Mouse (Mus musculus) heart, adult 11 months (tissue): ENCODE measurements around the gene Scn5a.
A peak's percentile ranks its signal among the peaks of the same experiment; 100 is the strongest.

Experiments
- DNase-seq: peaks from one replicate; pipeline ENCODE4 v3.0.0; 2022

Gene Scn5a

DNA sequence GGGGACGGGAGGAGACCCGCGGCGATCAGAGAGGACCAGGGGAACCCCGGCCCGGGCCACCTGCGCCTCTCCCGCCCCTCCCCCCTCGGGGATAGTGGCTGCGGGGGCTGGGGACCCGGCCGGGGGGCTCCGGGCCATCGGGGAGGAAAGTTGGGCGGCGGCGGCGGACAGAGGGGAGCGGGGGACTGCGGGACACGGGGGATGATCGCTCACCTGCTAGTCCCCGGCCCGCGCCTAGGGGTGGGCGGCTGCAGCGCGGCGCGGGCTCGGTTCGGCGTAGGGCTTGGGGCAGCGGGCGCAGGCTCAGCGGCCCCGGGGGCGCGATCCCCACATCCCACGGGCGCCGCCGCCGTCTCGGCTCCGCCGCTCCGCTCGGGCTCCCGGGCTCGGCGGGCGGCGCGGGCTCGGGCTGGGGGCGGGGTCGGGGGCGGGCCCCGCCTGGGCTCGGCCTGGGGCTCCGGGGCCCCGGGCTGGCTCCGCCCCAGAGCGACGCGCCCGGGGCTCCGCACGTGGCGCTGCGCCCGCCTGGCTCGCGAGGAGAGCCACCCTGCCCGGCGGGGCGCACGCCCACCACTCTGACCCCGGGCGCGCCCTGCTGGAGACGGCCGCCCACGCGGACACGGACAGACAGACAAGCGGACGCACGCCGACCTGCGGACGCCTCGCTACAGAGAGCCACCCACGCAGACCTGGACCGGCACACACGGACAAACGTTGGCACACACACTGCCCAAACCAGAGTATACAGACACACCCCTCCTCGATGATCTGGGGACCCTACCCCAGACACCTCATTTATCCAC, at the start of gene Scn5a:
TSS of gene Scn5a (minus strand) at position 381 of the 803 bp plus-strand sequence.
- peak; percentile 95 for DNase-seq

DNA sequence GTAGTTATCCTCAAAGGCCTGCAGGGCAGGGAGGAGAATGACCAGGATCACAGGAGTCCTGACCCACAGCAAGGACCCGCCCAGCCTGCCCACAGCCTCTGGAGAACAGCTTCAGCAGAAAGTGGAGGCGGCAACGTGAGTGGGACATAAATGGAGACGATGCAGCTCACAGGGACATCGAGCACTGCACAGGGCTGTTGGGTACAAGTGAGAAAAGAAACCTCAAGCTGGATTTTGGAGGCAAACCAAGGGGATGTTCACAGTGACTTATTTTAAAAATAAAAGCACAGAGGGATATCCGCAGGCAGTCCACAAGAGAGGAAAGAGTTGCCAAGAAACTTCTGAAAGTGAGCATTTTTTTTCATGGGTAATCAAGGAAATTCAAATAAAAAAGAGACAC, 48.4 kb upstream of the Scn5a start:
- DNase-seq, result no peak

DNA sequence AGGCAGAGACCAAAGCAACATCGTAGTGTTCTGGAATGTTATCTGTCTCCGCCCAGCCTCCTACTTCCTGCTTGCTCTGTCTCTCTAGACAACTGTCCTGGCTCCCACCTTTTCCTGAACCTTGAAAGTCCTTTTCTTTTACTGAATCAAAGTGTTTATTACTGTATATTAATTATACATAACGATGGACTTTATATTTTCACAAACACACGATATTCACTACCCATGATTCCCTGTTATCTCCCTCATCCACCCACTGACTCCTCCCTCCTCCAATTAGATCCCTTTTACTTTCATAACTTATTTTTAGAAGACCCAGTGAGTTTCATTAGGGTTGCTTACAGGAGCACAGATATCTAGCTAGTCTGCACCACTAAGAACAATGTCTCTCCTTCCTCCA, 45.3 kb upstream of the Scn5a start:
- no peak for DNase-seq

DNA sequence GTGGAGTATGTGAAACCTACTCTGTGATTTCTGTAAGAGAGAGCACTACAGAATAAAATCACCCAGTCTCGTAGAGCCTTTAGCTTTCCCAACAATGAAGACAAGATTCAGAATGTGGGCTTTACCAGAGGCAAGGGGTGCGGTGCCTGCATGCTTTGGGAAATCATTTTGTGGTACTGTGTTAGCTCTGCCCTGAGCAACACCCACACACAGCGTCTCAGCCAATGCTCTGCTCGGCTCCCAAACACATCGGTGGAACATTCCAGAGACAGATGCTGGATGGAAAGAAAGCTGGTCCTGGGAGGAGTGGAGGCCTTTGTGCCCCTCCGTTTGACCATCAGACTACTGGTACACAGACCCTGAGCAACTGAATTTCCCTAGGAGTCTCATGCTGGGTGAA, 36.0 kb upstream of the Scn5a start:
- no peak for DNase-seq

DNA sequence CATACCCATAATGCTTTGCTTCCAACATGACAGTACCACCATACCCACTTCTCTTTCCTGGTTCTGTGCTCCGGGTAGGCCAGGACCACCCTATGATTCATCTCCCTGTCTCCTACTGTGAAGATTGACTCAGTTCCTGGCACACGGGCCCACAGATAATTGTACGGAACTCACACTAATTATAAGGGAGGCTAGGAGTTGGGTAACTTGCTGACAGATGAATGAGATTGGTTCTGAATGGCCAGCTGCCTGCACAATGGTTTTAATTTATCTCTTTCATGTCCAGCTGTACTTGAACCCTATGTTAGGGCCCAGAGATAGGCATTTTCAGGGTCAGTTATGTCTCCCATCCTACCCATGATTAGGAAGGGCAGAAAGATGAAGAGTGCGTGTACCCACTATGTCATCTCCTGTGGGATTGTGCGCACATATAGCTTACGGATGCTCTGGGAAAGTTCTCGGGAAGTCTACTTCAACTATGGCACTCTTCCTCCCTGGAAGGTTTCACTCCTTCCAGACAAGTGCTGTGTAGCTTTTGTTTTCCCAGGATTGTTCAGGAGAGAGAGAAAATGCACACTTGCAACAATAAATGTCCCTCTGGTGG, 31.8 kb upstream of the Scn5a start:
- DNase-seq, result no peak

DNA sequence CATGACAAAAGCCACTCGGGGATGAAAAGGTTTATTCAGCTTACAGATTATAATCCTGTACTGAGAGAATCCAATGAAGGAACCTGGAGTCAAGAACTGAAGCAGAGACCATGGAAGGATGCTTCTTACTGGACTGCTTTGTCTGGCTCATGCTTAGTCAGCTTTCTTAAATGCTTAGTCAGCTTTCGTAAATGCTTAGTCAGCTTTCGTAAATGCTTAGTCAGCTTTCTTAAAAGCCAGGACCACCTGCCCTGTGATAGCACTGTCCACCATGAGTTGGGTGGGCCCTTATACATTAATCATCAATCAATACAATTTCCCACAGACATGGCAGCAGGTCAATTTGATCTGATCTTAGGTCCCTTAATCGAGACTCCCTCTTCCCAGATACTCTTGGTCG, 28.1 kb upstream of the Scn5a start:
- no peak for DNase-seq

DNA sequence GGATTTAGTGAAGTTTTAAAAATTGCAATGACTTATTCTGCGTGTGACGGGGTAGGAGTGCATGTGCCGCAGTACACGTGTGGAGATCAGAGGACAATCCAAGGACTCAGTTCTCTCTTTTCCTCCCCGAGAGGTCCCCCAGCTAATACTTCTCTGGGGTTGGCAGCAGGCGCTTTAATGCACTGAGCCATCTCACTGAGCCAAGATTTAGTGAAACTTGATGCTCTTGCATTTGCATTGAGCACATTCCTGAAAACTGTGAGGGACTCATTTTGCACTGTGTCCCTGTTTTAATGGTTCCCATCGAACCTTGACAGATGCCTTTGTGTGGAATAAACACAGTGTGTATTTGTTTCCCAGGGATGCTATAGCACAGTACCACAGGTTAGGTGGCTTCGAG, 25.8 kb upstream of the Scn5a start:
- no peak for DNase-seq

DNA sequence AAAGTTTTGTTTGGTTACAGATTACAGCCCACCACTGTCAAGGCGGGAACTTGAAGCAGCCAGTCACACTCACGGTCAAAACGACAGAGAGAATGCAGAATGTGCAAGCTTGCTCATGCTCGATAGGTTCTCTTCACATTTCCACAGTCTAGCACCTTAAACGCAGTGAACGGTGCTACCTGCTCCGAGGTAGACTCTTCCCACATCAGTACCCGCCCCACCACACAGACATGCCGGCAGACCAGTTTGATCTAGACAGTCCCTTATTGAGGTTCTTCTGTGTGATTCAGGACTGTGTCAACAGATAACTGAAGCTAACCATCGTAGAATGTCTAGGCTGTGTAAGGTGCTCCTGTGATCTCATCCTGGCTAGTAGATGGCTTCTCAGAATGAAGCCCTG, 19.7 kb upstream of the Scn5a start:
- DNase-seq, result peak; percentile 86

DNA sequence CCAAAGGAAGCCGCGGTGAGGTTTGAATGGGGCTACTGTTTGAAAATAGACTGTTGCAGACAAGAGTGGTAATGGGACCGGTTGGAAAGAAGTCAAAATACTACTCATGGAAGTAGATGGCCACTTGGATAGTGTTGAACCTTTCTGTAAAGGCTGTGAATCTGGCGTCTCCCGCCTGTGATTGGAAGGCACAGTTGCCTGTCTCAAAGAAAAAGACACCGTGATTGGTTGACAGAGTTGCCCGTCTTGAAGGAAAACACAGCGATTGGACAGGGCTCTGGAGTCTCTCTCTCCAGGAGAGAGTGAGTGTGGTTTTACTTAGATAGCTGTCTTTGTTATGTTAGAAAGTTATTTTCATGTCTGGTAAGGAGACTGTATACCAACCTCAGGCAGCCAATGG, 18.5 kb upstream of the Scn5a start:
- no peak for DNase-seq

DNA sequence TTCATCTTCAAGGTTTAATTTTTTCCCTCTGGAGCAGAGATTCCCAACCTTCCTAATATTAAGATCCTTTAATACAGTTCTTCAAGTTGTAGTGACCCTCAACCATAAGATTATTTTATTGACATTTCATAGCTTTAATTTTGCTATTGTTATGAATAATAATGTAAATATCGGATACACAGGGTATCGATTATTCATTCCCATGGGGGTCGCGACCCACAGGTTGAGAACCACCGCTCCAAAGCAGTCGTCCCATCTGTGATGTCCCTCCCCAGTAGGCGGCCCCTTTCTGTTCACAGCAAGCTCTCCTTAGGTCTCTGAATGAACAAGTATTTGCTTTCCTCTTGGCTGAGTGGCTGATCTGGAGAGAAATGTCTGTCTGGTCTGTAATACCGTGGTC, 10.8 kb upstream of the Scn5a start:
- DNase-seq, result no peak

DNA sequence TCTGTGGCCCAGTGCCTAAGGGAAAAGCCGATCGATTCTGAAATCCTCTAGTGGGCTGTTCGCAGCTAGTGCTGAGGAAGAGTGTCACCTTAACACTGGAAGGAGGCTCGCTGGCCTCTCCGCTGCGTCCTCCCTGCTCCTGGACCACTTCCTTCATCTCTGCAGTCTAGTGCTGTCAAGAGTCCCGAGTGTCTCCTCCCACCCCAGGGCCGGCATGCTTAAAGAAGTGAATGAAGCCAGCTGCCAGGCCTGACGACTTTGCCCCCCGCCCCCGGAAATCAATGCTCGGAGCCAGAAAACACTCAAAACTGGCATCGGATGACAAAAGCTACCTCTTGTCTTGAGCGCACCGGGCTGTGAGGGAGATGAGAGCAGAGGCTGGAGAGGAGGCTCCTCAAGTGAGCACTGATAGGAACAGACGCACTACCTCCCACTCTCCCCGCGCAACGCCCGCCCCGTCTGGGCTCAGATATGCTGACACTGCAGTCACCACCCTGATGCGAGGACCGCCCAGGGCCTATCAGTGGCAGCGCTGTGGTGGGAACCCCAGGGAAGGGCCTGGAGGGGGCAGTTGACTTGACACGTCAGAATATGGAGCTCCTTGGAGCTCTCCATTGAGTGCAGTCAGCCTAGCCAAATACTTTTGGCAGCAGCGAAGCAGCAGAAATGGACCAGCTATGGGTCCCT, 10.1 kb upstream of the Scn5a start:
- no peak for DNase-seq

DNA sequence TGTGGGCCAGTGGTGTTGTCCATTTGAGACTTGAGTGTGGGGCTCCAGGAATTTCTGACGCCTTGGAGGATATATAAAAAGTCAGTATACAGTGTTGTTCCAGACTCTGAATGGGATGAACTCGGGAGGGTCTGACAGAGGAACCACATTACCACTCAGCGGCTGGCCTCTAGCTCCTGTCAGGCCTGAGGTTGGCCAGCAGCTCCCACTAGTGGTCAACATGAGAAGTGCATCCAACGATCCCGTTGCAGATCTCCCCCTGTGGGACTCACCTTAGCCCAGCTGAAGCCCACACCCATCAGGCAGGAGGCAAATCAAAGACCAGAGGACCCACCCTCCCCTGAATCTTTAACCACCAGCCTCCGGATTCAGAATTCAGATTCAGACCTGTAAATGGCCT, 1.9 kb upstream of the Scn5a start:
- DNase-seq, result peak; percentile 94

DNA sequence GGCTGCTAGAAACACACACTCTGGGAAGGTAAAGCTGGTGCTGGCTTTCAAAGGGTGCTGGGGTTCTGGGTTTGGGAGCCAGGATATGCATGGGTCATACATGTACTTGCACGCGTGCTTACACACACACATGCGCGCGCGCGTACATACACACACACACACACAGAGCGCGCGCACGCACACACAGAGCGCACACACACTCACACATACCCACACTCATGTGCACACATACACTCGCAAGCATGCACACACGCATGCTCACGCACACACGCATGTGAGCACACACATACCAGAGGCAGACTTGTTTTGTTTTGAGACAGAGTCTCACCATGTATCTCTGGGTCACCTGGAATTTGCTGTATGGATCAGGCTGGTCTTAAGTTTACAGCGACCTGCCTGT, 1.4 kb upstream of the Scn5a start:
- peak; percentile 86 for DNase-seq

DNA sequence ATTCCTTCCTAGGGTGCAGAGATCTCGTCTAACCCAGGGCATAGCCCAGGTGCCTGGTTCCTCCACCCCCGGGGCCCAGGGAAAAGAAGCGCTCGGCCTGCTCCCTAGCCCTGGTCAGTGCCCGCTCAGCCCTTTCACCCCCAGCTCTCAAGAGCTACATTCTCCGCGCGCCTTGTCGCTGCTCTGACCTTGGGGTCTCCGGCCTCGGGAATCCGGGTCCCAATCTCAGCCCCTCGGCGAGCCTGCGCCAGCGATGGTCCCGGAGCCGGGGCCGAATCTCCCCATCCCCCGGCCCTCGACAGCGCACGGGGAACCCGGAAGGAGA, 543 bp downstream of the Scn5a start:
- DNase-seq, result peak; percentile 90

DNA sequence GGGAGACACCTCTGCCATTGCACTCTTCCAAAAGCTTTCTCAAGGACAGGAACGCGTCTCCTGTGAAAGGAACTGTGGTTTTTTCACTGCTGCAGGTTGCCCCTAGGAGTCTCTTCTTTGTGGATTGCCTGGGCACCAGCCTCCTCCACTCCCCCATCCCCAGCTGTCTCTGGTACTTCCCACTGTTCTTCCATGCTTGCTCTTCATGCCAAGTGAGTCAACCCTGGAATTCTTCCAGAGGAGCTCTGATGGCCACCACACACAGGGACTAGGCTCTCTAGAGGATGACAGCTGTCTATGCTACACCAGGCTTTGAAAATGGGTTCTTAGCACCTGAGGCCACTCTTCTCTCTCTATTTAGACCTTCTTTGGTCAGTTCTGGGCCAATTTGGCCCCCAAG, 1.8 kb downstream of the Scn5a start:
- peak; percentile 93 for DNase-seq

DNA sequence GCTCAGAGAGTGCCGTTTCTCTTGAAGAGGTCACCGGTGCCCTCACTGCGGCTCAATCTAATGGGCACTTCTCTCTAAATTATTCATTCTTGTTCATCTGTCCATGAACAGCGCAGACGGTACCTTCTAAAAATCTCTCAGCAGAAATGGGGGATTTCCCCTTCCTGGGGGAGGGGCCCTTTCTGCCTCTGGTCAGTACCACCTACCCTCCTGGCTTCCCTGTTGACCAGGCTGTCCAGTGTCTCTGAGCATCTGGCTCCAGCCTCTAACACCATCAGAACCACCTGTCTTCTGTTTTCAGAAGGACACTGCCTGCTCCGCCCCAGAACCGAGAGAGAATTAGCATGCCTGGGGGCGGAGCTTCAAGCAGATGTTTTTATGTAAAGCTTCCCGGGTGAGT, 3.1 kb downstream of the Scn5a start:
- DNase-seq, result no peak

DNA sequence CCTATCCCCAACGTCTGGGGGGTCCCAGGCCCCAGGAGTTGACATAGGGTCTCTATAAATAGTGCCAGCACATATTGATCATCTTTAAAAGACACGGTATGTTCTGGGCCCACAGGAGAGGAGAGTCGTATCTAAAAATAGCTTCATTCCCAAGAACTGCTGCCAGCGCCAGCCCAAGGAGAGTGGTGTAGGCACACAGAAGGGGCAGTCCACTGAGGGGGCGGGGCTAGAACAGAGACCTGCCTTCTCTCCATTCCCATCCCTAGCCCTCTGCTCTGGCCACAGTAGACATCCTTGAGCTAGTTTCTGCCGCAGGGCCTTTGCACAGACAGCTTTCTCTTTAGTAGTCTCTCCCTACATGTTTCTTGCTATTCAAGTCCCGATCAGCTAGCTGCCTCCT, 4.5 kb downstream of the Scn5a start:
- DNase-seq, result peak; percentile 98

DNA sequence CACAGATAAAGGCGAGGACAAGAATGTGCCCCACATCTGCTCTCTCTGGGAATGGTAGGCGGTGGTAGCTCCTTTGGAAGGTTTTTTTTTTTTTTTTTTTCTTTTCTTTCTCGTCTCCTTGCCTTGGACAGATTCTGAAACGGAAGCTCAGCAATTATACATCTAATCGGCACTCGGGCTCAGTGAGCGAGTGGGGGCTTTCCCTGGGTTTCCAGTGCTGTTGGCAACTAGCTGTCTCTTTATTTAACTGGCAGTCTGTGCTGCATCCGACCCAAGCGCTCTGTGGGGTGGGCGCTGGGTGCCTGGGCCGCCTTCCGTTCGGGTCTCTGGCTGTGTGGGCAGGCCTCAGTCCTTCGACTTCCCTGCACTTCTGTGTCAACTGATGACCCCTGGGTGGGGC, 5.8 kb downstream of the Scn5a start:
- no peak for DNase-seq

DNA sequence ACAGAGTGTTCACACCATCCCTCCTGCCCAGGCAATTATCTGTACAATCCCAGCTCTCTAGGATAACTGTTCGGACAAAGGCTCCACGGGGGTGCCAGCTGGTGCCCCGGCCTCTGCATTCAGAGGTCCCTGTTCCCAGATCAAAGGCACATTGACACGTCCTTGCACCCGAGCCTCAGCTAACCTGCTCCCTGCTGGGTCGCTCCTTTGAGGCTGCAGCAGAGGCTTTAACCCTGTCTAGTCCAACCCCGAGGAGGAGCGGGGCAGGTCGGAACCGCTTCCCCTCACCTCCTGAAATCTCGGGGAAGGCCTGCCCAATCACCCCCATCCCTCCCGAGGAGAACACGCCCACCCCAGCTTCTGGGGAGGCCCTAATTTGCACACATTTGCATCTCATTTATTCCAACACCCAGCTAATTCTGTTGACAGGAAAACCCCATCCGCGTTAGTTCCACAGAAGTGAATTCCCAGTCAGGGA, 7.4 kb downstream of the Scn5a start:
- DNase-seq, result peak; percentile 88

DNA sequence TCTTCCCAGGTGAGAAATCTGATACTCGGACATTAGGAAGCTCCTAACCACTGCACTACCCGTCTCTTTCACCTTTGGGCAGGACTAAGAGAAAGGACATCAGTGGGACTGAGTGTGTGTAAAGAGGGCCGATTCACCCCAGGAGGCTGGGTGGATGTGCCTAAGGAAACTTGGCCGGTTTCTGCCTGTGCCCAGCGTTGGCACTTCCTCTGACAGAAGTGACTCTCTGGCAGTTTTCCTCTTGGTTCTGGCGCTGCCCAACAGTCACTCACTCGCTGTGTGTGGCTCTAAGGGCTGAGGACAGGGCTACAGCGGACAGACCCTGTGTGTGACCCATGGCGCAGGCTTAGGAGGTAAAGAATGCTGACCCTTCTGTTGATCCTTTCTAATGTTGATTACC, 8.2 kb downstream of the Scn5a start:
- DNase-seq, result peak; percentile 93

DNA sequence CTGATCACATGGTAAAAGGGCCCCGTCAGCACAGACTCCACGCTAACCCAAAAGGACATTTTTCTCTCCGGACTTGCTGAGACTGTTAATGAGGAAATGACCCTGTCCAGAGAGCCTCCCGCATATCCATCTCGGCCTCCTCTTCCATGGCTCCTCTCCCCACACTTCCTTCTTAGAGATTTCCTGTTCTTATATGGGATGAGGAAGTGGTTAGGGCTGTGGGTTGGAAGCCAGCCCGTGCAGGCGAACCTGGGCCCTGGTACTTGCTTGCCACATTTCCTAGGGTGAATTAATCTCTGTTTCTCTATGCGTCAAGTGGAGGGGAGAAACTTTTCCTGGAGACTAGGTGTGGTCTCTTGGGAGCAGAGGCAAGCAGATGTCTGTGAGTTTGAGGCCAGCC, 10.1 kb downstream of the Scn5a start:
- DNase-seq, result no peak

DNA sequence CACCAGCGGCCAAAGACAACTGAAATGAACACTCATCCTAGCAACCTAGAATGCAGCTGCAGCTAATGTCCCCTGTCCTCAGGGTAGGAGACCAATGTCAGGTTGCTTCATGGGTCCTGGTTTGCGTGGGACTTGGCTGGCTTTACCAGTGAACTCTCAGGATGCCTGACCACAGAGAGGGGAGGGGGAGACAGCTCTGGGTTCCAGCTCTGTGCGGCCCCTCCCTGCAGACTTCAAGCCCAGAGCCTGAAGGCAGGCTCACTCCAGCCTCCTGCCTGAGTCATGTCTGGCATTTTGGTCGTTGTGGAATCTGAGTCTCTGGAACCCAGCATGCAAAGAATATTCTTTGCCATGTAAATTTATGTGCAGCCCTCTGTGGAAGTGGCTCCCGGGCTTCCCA, 11.0 kb downstream of the Scn5a start:
- no peak for DNase-seq

DNA sequence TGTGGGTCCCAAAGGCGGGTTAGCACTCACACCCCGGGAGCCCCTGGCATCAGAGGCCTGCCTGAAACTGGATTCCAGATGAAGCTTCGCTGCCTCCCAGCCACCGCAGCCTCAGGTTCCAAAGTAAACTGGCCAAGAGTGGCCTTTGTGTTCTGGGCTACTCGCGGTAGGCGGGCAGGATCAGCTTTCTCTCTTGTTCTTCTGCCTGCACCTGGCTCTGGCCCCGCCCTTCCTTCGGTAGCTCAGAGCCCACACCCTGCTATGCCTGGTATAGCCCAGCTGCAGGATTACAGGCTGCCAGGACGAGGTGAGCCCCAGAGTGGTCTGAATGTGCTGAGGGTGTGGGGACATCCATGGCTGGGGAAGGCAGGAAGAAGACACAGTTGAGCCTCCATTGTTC, 12.6 kb downstream of the Scn5a start:
- no peak for DNase-seq

DNA sequence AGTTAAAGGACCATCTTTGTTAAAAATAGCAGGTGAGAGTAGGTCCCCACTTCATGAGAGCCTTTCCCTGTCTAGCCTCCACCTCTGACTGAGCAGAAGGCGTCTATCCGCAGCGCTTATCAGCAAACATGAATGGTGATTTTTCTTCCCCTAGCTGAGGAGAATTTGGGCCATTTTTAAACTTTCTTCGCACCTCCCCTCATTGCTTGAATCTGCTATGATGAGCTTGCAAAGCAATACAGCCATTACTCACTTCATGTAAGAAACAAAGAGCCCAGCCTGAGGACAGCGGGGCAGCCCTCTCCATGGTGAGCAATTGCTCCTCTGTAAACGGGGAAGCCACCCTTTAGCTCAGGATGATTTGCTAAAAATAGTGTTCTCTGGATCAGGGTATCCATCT, 14.0 kb downstream of the Scn5a start:
- no peak for DNase-seq
